Mouse (Mus musculus) adrenal gland, adult 2 months (tissue): ENCODE measurements around the gene Hdac1. TPM values are rescaled to one million over a fixed set of nuclear protein-coding genes. Genes with fewer than 3 reads are reported as not detected.

Source experiments
- DNase-seq: peaks from one replicate; pipeline ENCODE4 v3.0.0; 2021
- polyA plus RNA-seq: library from polyadenylated mRNA; depleted of rRNA; stranded (reverse); fragments of >200 nt; gene quantifications from 2 replicates; pipeline ENCODE4 v1.2.3, GENCODE M21; 2012
- total RNA-seq, 2 experiments: library from RNA; stranded (reverse); gene quantifications; 2 replicates each; pipeline ENCODE4 v1.2.3; 2021

The Hdac1 gene
- total and polyA plus RNA-seq, 3 experiments, result 17.2 to 53.9 (median 44.4) TPM

- DNase-seq, result no peak
Measured at GRCm38 (mm10) chr4:129511413-129512096, 31.0 kb downstream of the Hdac1 start.

GRCm38 (mm10) chr4:129510723-129511412, 31.6 kb downstream of the Hdac1 start:
- DNase-seq, result no peak

- no peak for DNase-seq
Measured at GRCm38 (mm10) chr4:129509650-129510049, 32.9 kb downstream of the Hdac1 start.

GRCm38 (mm10) chr4:129508834-129509600, 33.5 kb downstream of the Hdac1 start:
- DNase-seq, result no peak

- DNase-seq, result peak; percentile 61
Measured at GRCm38 (mm10) chr4:129508237-129508515, 34.3 kb downstream of the Hdac1 start.

GRCm38 (mm10) chr4:129507434-129508236, 34.9 kb downstream of the Hdac1 start:
- no peak for DNase-seq

- DNase-seq, result peak; percentile 54
Measured at GRCm38 (mm10) chr4:129505511-129505910, 37.0 kb downstream of the Hdac1 start.

- no peak for DNase-seq
Measured at GRCm38 (mm10) chr4:129502901-129503444, 39.5 kb downstream of the Hdac1 start.

- no peak for DNase-seq
Measured at GRCm38 (mm10) chr4:129502327-129502888, 40.1 kb downstream of the Hdac1 start.

GRCm38 (mm10) chr4:129500607-129501566, 41.6 kb downstream of the Hdac1 start:
- DNase-seq, result peak; percentile 95

- no peak for DNase-seq
Measured at GRCm38 (mm10) chr4:129500017-129500416, 42.5 kb downstream of the Hdac1 start.

- peak; percentile 28 for DNase-seq
Measured at GRCm38 (mm10) chr4:129498941-129499340, 43.6 kb downstream of the Hdac1 start.

GRCm38 (mm10) chr4:129496631-129497030, 45.9 kb downstream of the Hdac1 start:
- peak; percentile 60 for DNase-seq

GRCm38 (mm10) chr4:129495672-129496562, 46.6 kb downstream of the Hdac1 start:
- no peak for DNase-seq

- DNase-seq, result no peak
Measured at GRCm38 (mm10) chr4:129494681-129495080, 47.8 kb downstream of the Hdac1 start.

GRCm38 (mm10) chr4:129490972-129491880, 51.3 kb downstream of the Hdac1 start, which contains the start of the genes Tssk3 and Fam229a:
Gene Tssk3, minus strand, starts transcription at chr4:129491022.
Gene Fam229a, plus strand, starts transcription at chr4:129491190.
- DNase-seq, result peak; percentile 42

GRCm38 (mm10) chr4:129481090-129481489, 61.4 kb downstream of the Hdac1 start:
- DNase-seq, result no peak

GRCm38 (mm10) chr4:129479863-129480262, 62.6 kb downstream of the Hdac1 start:
- no peak for DNase-seq
